Mouse (Mus musculus): ENCODE measurements at regions not wholly inside any gene's neighbourhood (a gene's known extent, or its start where the extent isn't known, plus 50 kb on each side); places are given as distances from the start of the nearest gene placed in this dataset.
A peak's percentile ranks its signal among the peaks of the same experiment; 100 is the strongest.

GRCm38 (mm10) chr14:76797518-76797917 is 239.1 kb upstream of the Ccdc122 start:
- no peak overlapping the region for H3K4me3 ChIP-seq (replicated peaks)
- H3K36me3 ChIP-seq, result no peaks in the 10 kb centered on the region
- no peaks in the 10 kb centered on the region for H3K9me3 ChIP-seq
- no peak overlapping the region for H3K9ac ChIP-seq
- H3K4me1 ChIP-seq (replicated peaks), result peaks cover 15% of the 10 kb centered on the region
- no peak overlapping the region for H3K27ac ChIP-seq
- H3K27me3 ChIP-seq (replicated peaks), result no peaks in the 10 kb centered on the region
- 51% methylated on average over 6 of the region's 6 CpGs for WGBS
- ATAC-seq, result peak; percentile 84
- no peak overlapping the region for H3K4me2 ChIP-seq (replicated peaks)

GRCm38 (mm10) chr14:76791811-76792571 is 235.3 kb upstream of the Serp2 start:
- ATAC-seq, result no peak
- no peaks in the 10 kb centered on the region for H3K9me3 ChIP-seq
- H3K27ac ChIP-seq, result 0 out of 2 replicates have a peak overlapping the region, but pooled peaks have one; percentile 7
- H3K4me2 ChIP-seq (replicated peaks), result no peak overlapping the region
- peaks cover 11% of the 10 kb centered on the region for H3K4me1 ChIP-seq (replicated peaks)
- H3K27me3 ChIP-seq (replicated peaks), result no peaks in the 10 kb centered on the region
- no peaks in the 10 kb centered on the region for H3K36me3 ChIP-seq
- H3K9ac ChIP-seq, result no peak overlapping the region
- 41% methylated on average over 6 of the region's 6 CpGs for WGBS
- H3K4me3 ChIP-seq (replicated peaks), result no peak overlapping the region

GRCm38 (mm10) chr14:76789376-76789775 is 232.7 kb upstream of the Serp2 start:
- no peak overlapping the region for H3K9ac ChIP-seq
- peaks cover 11% of the 10 kb centered on the region for H3K4me1 ChIP-seq (replicated peaks)
- no peak for ATAC-seq
- no peak overlapping the region for H3K4me2 ChIP-seq (replicated peaks)
- H3K9me3 ChIP-seq, result no peaks in the 10 kb centered on the region
- no peaks in the 10 kb centered on the region for H3K27me3 ChIP-seq (replicated peaks)
- H3K36me3 ChIP-seq, result no peaks in the 10 kb centered on the region
- no peak overlapping the region for H3K27ac ChIP-seq
- WGBS, result 55% methylated on average over 7 of the region's 7 CpGs
- no peak overlapping the region for H3K4me3 ChIP-seq (replicated peaks)

DNA sequence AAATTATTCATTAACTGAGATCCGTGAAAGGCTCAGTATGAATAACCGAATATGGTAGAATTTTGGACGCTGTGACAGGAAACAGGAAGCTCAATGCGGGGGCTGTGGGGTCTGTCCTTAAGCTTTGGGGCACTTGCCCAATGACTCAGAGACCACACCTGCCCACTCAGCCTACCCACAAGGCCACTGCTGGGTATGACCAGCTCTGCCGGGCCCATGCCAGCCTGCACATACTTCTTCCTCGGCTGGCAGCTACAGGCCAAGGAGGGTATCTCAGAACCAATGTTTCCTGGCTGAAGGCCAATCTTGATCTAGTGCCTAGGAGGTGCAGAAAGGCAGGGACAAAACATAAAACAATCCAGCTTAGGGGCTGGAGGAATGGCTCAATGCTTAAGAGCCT is 230.9 kb upstream of the Serp2 start:
- Histone ChIP-seq H3K27me3 (replicated peaks) (no peaks in the 10 kb centered on the region), H3K36me3 (no peaks in the 10 kb centered on the region), H3K27ac (no peak overlapping the region), H3K4me2 (replicated peaks) (no peak overlapping the region), H3K9me3 (no peaks in the 10 kb centered on the region), H3K4me3 (replicated peaks) (no peak overlapping the region), H3K4me1 (replicated peaks) (peaks cover 11% of the 10 kb centered on the region), H3K9ac (no peak overlapping the region)
- WGBS, result 70% methylated on average over 6 of the region's 6 CpGs
- peak; percentile 57 for ATAC-seq

GRCm38 (mm10) chr14:76786214-76786613 is 229.5 kb upstream of the Serp2 start:
- peaks cover 6% of the 10 kb centered on the region; the same call in 1 of the 2 replicates for H3K4me1 ChIP-seq (replicated peaks)
- ATAC-seq, result peak; percentile 67
- no peak overlapping the region for H3K4me2 ChIP-seq (replicated peaks)
- H3K27me3 ChIP-seq (replicated peaks), result no peaks in the 10 kb centered on the region
- no peak overlapping the region for H3K4me3 ChIP-seq (replicated peaks)
- no peaks in the 10 kb centered on the region for H3K36me3 ChIP-seq
- WGBS, result 76% methylated on average over 4 of the region's 4 CpGs
- H3K27ac ChIP-seq, result no peak overlapping the region
- H3K9ac ChIP-seq, result no peak overlapping the region
- H3K9me3 ChIP-seq, result no peaks in the 10 kb centered on the region

DNA sequence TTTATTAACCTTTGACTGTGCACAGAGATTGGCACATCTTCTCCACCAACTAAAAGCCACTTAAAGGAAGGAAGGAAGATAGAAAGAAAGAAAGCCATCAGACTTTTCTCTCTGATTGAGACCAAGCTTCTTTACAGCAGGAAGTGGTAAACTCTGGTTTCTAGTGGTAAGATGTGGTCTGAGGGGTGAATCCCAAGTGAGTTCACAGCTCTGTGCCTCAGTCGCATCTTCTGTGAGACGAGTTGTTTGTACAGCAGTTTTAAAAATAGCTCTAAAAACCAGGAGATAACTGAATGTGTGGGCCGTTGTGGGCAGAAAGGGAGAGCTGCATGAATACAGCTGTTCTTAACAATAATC is 224.8 kb upstream of the Serp2 start:
- Histone ChIP-seq H3K9me3 (no peaks in the 10 kb centered on the region), H3K4me1 (replicated peaks) (peaks cover 11% of the 10 kb centered on the region), H3K27ac (no peak overlapping the region), H3K4me2 (replicated peaks) (no peak overlapping the region), H3K9ac (no peak overlapping the region), H3K27me3 (replicated peaks) (no peaks in the 10 kb centered on the region), H3K4me3 (replicated peaks) (no peak overlapping the region), H3K36me3 (no peaks in the 10 kb centered on the region)
- ATAC-seq, result no peak
- 52% methylated on average over 3 of the region's 3 CpGs for WGBS

- peak; percentile 39; the same call in 1 of the 2 replicates for ATAC-seq
Measured at GRCm38 (mm10) chr14:76780572-76781523, 224.2 kb upstream of the Serp2 start.

GRCm38 (mm10) chr14:76778541-76779399 is 222.1 kb upstream of the Serp2 start:
- WGBS, result 45% methylated on average over 9 of the region's 9 CpGs
- H3K4me2 ChIP-seq (replicated peaks), result no peak overlapping the region
- no peaks in the 10 kb centered on the region for H3K9me3 ChIP-seq
- 0 out of 2 replicates have a peak overlapping the region, but pooled peaks have one; percentile 6 for H3K27ac ChIP-seq
- H3K36me3 ChIP-seq, result no peaks in the 10 kb centered on the region
- no peak overlapping the region for H3K4me3 ChIP-seq (replicated peaks)
- H3K9ac ChIP-seq, result no peak overlapping the region
- peaks cover 11% of the 10 kb centered on the region for H3K4me1 ChIP-seq (replicated peaks)
- no peaks in the 10 kb centered on the region for H3K27me3 ChIP-seq (replicated peaks)
- ATAC-seq, result peak; percentile 46

More at GRCm38 (mm10) chr14:76780572-76781523, 224.2 kb upstream of the Serp2 start:
- Histone ChIP-seq H3K27me3 (replicated peaks) (no peaks in the 10 kb centered on the region), H3K4me3 (replicated peaks) (no peak overlapping the region), H3K4me2 (replicated peaks) (no peak overlapping the region), H3K27ac (no peak overlapping the region), H3K9ac (no peak overlapping the region), H3K4me1 (replicated peaks) (peaks cover 11% of the 10 kb centered on the region), H3K36me3 (no peaks in the 10 kb centered on the region), H3K9me3 (no peaks in the 10 kb centered on the region)
- WGBS, result 62% methylated on average over 14 of the region's 14 CpGs

GRCm38 (mm10) chr14:76775387-76775924 is 218.8 kb upstream of the Serp2 start:
- Histone ChIP-seq H3K36me3 (no peaks in the 10 kb centered on the region), H3K27me3 (replicated peaks) (no peaks in the 10 kb centered on the region), H3K9me3 (no peaks in the 10 kb centered on the region), H3K4me3 (replicated peaks) (no peak overlapping the region), H3K9ac (no peak overlapping the region), H3K4me2 (replicated peaks) (no peak overlapping the region), H3K27ac (no peak overlapping the region), H3K4me1 (replicated peaks) (peaks cover 6% of the 10 kb centered on the region)
- WGBS, result 51% methylated on average over 3 of the region's 3 CpGs
- ATAC-seq, result 0 out of 2 replicates have a peak, but pooled peaks have one; percentile 22

- Histone ChIP-seq H3K4me2 (replicated peaks) (no peak overlapping the region), H3K27me3 (replicated peaks) (no peaks in the 10 kb centered on the region), H3K36me3 (no peaks in the 10 kb centered on the region), H3K9ac (no peak overlapping the region), H3K4me1 (replicated peaks) (no peaks in the 10 kb centered on the region), H3K4me3 (replicated peaks) (no peak overlapping the region), H3K9me3 (no peaks in the 10 kb centered on the region), H3K27ac (no peak overlapping the region)
- WGBS, result 70% methylated on average over 11 of the region's 11 CpGs
- no peak for ATAC-seq
Measured at GRCm38 (mm10) chr14:76772781-76773438, 216.2 kb upstream of the Serp2 start.

DNA sequence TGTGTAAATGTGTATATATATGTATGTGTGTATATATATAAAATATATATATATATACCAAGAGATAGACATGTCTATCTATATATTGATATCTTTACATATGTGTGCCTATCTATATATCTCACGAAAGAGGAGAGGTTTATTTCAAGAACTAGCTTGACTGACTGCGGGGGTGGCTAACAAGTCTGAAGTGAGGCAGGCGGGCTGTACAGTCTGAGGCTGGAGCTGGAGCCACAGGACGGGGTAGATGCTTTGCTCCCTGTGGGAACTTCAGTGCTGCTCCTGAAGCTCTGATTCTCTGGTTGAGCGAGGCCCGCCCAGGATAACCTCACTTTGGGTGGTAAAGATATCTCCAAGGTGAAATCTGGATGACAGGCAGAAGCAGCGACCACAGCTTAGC is 213.4 kb upstream of the Serp2 start:
- Histone ChIP-seq H3K9me3 (no peaks in the 10 kb centered on the region), H3K27ac (no peak overlapping the region), H3K4me2 (replicated peaks) (no peak overlapping the region), H3K9ac (no peak overlapping the region), H3K4me1 (replicated peaks) (peaks cover 12% of the 10 kb centered on the region), H3K36me3 (no peaks in the 10 kb centered on the region), H3K27me3 (replicated peaks) (no peaks in the 10 kb centered on the region), H3K4me3 (replicated peaks) (no peak overlapping the region)
- ATAC-seq, result no peak
- WGBS, result 86% methylated on average over 7 of the region's 7 CpGs

Measured in intestine, embryonic 15.5 days (tissue).